Mouse (Mus musculus) layer of hippocampus, adult 8-10 months (tissue): Measurements from ENCODE around the gene Gm42906. TPM values are rescaled to one million over a fixed set of nuclear protein-coding genes. Genes with fewer than 3 reads are reported as not detected.

Experiments
- DNase-seq, 2 experiments: peaks; one replicate each; pipeline ENCODE4 v3.0.0; 2022; ENCODE audit warnings: low spot score in 2 of 2
- total RNA-seq, 4 experiments: library from RNA; stranded (reverse); gene quantifications; 2 replicates each; pipeline ENCODE4 v1.2.4; 2022

Gene Gm42906
- total RNA-seq, 4 experiments from 2014 or later, result not detected

DNA sequence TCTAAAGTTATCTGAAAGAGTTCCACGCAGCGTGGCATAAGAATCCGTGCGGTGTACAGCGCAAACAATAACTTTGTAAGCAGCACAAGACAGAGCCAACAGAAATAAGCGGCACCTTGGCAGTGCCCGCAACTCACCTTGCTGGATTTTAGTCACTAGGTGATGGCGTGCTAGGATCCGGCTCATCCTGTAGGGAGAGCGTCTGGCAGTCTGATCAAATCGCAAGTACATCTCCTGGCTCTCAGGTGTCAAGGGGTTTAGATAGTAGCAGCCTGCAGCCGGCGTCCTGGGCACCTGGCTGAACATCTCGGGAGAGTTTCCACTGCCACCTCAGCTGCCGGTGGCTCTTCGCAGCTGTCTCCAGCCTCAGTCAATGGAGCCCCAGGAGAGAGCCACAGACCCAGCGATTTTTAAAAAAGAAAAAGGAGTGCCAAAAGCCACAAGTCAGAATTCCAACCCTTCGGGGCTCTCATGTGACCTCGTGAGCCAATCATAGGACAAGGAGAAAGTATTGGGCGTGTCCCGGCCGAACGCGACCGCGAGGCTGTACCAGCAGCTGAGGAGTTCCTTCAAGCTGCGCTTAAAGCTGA, 238.1 kb downstream of the Gm42906 start:
- peak in 1 of 2 experiments; percentile 40 for DNase-seq

DNA sequence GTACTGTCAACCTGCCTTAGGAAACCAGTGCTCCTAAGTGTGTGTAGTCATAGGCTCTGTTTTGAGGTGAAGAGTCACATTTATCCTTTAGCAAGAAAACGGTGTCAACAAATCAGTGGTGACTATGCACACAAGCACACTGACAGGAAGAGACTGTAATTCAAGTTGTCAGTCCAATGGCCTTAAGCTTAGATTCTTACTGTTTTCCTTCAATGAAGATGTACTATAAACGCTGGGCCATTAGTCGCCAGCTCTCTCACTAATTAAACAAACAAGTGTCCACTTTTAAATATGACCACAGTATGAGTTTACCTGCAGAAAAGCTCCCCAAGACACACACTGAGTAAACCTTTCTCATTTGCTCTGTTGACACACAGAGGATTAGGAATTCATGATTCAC, 238.6 kb downstream of the Gm42906 start:
- DNase-seq, result no peak

DNA sequence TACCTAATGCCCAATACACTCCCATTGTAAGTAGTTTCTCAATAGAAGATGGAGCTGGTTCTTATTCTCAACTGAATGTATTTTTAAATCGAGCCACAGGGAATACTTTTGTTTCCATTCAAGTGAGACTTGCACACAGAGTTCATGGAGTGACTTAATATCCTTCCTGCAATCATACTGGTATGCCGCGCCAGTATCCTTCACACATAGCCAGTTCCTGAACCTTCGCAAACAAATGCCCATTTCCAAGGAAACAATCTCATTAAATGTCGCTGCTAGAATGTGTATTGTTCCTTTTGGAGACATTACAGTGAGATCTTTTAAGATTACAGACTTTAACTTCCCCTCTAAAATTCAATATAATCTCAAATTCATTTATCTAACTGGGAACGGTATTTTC, 239.3 kb downstream of the Gm42906 start:
- no peak for DNase-seq

DNA sequence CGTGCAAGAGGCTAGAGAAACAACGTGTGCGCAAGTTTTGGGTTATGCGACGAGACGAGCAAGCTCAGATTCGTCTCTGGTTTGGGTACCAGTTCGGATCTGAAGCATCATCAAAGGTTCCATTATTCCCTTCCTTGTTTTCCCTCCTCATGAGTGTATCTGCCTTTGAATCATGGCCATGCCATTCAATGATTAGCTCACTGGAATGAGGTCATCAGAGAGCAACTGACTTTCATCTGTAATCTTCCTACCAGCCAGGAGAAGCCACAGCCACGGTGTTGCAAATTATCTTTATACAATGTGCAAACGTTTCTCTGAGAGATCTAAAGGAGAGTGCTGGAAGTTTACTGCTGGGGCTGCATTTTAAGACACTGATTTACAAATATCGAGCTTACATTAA, 240.6 kb downstream of the Gm42906 start:
- DNase-seq, result no peak

DNA sequence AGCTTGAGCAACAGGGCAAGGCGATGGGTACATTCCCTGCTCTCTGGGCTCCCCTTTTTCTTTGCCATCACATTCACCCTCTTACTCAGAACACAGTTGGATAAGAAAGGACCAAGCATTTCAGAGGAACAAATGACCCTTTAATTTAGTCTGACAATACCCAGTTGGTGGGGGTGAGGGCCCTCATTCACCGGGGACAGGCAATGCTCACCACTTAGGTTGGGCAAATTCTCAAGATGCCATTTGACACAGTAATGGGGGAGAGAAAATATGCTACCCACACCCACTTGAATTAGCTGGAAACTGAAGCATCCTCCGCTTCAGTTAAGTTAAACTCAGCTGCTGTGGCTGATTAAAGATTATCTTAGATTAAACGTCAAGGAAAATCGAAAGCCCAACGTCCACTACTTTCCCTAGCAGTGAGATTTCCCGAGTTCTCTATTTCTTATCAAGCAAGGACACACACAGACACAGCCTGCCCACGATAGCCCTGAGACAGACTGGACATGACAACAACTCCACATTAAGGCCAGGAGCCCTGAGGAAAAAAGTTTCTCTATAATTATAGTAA, 242.6 kb downstream of the Gm42906 start:
- DNase-seq, result no peak

DNA sequence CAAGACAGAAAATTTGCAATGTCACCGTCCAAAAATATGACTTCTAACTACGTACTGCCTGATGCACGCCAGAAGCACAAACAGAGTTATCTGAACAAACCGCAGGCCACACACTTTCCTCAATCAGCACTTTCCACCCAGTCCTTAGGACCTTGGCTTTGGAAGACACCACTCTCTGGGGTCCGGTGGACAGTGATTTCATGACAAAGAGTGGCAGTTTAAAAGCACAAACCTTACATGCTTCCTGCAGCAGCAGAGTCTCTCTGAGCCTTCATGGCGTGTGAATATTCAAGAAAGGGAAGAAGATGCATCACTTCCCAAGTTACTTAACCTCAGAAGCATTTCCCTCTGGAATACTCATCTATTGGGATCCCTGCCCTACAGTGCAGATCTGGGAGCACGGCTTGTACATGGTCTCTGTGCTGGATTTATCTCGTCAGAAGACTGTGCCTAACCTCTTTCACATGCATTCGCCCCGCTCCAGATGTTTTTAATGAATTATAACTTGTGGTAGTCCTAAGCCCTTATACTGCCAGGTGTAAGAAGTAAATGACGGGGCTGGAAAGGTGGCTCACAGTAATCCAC, 244.2 kb downstream of the Gm42906 start:
- DNase-seq, result no peak

DNA sequence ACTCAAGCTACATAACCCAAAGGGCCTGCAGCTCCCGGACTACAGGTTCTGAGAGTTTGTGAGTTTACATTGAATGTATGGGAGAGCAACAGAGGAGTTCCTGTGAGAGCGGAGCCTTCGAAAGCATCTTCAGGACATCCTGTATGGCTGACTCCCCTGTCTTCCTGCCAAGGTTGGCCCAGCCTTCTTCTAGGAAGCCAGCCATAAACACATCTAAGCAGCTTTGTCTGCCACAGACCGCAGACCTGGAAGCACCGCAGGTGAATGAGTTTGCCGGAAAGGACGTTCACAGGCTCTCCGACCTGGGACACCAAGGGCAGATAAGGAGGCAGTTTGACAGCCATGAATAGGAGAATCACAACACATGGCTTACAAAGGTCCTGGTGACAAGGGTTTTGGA, 246.7 kb downstream of the Gm42906 start:
- no peak for DNase-seq

DNA sequence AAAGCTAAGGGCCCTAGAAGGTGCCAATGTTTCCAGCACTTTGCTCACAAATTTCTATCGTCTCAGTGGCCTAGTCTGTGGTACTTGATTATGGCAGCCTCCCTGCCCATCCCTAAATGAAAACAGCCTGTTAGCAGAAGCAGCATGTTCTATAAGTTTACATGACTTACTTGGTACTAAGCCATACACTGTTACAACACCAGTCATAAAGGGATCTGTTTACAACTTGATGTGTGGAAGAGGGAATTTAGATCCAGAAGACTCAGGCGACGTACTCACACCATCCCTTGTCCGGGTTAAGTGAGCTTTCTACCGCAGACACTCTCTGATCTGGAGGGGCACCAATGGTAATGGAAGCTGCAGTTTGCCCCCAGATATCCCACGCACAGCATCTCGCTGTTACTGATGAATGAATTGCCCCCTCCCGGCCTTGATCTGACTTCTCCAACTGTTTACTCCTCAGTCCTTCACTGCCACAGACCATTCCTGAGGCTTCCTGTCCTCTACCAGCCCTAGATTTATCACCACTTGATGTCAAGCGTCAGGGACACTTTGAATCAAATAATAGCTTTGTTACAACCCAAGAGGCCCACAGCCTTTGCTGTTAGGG, 247.7 kb downstream of the Gm42906 start:
- no peak for DNase-seq

DNA sequence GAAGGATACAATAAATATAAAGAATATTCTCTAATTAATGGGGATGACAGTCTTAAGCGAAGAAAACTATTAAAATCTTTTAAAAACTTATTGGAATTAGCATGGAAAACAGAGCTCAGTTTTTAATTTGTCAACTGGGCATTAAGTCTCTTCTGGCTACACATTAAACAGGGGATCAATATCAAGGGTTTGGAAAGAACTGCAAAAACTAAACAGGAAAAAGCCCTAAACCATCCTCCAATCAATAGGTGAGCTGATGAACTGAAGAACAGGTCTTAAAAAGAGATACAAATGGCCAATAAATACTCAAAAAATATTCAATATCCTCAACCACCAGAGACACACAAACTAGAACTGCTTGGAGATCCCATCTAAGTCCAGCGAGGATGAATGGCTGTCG, 250.8 kb downstream of the Gm42906 start:
- no peak for DNase-seq

DNA sequence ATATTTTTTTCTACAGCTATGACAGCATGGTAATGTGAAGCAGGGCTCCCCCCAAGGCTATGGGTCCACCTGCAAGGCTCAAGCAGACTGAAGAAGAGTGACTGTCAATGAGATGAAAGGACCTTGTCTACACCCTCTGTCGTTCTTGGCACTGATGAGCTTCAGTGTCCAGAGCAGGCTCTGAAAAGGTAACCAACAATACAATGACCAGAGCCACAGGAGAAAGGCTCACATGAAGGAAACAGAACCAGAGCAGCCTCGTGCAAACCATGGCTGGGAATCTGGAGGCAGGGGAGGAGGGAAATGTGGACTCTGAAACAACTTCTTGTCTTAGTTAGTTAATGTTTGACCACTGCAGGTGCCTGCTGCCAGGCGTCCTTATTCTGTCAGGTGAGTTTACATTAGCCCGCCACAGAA, 252.1 kb downstream of the Gm42906 start:
- no peak for DNase-seq

DNA sequence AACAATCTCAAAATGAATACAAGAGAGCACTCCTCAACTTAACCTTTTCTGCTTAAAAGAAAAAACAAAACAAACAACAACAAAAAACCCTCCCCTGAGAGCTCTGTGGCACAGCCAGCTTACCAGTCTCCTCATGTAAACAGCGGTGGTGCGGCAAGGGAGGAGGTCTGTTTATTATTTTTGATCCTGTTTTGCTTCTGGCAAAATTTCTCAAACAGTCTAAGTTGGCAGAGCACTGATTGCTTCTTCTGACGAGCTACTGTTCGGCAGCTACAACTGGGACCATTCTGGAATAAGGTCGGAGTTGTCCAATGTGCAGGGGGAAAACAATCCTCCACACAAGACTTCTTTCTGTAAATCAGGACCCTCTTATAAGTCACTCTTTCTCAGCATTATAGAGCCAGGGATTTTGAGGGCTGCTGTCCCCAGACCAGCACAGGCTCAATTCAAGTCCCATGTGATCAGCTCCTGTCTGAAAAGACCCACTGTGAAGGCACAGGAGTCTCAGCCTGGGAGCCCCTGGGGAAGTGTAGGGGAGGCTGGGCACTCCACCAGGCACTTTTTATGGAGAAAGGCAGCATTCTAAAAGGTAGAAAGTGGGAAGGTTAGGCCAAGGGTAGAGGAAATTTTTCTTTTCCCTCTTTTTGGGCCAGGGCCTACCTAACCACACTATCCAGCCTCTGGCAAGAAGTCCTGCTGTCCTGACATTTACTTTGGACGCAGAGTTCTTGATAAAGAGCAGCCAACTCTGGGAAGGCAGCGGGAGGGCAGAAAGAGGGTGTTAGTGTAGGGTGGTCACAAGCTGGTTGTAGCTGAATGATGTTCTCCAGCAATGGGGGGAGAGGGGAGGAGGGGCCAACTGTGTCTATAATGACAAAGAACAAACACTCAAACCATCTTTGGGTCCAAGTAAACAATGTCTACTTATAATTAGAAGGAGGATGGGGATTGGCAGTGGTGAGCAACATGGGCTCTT, 253.2 kb downstream of the Gm42906 start:
- DNase-seq, result peak in 1 of 2 experiments; percentile 11

DNA sequence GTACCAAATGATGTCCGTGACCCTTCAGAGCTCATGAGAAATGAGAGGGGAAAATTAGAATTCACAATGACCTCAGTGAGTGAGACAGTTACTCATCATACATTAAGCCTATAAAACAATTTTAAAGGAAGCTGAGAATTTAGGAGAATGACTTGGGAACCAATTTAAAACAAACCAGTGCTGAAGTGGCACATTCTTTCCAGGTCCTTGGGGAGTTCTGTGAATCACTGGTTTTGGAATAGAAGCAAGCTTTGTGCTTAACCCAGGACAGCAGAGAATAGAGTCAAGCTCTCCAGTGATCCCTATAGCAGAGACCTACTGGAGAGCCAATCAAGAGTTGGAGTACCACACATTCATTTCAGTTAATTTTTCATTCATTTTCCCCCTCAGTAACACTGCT, 254.2 kb downstream of the Gm42906 start:
- DNase-seq, result no peak

DNA sequence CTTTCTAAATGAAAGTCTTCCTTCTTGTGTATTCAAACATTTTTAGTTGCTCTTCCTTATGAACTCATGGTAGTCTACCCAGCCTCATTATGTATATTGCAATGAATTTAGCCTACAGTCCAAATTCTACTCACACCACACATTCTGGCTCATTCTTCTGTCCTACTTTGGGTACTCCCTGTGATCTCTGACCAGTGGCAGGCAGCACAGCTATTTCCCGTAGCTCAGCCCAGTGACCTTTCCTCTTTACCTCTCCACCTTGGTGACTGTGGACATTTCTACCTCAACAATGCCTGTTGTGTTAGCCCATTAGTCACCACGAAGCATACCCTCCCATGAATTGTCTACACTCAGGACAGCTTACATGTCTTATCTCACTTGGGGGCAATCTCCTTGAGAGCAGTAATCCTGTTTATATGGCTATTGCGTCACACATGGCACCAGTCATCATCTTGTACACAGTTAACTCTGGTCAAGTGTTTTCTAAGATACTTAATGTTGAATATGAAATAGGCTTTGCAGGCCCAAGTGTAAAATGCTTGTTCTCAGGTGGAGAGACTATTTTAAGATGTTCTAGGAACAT, 257.7 kb downstream of the Gm42906 start:
- no peak for DNase-seq

DNA sequence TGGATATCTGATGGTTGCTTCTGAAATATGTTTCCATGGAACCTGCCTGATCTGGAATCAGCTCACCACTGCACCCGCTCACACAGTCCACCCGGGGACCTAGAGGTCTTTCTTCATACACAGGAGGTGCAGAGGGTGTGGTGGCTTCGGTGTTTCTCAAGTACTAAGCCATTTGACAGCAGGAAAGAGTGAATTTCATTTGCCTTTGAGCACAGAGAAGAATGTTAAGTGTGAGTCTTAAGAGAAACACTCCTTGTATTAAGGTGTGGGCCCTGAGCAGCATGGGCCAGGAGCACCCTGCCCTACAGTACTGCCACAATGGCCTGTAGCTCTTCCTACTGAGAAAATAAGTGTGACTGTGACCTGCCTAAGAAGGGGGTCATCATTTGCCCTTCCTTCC, 259.8 kb downstream of the Gm42906 start:
- no peak for DNase-seq

DNA sequence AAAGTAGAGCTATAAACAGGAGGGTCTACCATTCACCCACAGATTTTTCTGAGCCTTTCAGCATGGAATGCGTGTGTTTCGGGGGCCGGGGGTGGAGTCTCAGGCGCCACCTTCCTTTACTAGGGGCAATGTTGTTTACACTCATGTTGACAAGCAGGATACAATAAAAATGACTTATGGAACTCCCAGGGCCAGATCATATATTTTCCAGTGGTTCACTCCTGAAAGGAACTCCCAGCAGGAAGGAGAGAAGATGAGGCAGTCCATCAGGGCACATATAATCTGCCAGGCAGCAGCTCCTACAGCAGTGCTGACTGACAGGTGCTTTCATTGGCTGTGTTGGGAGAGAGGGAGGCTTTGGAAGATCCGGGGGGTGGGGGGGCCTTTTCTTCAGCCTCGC, 260.3 kb downstream of the Gm42906 start:
- no peak for DNase-seq

DNA sequence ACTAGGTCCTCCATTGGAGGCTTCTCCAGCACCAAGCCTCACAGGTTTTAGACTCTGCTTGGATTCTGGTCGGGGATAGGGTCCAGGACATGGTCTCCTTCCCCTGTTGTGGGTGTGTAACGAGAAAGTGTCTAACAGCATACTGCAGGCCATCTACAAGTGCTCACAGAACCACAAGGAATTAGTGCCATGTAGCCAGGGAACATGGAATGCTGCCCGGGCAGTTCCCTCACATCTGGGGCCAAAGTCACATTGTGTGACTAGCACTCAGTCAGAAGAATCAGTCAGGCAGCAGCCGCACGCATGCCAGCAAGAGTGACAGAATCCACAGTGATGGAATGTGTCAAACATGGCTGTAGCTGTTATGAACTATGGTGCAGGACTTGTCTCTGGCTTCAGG, 261.7 kb downstream of the Gm42906 start:
- peak; percentile 50 to 61 for DNase-seq

DNA sequence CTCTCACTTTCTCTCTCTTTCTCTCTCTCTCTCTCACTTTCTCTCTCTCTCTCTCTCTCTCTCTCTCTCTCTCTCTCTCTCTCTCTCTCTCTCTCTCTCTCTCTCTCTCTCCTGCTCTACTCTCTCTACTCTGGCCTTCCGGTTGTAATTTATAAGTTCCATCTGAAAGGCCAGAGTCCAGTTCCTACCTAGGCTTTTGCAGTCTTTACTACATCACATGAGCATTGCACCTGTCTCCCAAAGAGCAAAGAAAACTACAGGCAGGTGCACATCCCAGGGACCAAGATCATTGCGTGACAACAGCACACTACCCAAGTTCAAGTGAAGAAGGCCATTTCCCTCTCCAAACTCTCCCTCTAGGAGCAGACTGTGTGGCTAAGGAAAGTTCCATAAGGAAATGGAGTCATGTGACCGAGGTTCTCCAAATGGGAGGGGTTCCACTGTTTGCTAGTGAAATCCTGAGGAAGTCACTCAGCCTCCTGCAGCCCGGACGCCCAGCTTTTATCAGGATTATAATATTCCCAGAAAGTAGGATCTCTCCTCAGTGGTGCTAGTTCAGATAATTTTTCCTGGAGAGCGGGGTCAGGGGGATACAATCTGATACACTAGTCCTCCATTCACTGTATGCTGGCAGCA, 262.5 kb downstream of the Gm42906 start:
- DNase-seq, result no peak

DNA sequence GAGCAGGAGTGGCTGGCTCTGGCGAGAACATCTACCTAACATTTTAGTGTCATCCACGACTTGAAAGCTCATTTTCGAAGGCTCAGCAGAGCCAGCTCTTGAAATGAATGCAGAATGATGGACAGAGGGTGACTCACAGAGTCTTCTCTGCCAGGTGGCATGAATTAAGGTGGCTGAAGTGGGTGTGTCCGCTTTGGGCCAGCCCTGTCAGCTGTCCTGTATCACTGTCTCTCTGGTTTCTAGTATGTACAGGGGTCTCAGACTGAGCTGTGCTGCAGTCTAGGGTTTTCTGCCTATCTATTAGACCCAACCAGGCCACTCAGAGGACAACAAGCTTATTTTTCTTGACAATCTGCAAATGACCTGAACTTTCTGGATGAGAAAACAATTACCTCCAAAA, 263.1 kb downstream of the Gm42906 start:
- no peak for DNase-seq

DNA sequence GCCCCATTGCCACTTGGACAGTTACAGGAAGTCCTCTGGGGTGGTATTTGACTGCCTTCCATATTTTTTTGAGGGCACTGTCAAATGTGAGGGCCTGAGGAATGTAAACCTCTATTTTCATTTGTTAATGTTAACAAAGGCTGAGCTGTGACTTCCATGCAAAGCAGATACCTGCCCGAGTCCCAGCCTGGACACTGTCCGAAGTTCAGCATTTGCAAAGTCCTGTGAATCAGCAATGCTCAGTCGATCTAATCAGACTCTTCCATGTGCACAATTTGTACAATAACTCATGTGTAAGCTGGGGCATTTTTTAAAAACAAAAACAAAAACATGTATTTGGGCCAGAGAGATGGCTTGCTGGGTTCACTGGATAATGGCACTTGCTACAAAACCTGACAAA, 265.3 kb downstream of the Gm42906 start:
- no peak for DNase-seq

DNA sequence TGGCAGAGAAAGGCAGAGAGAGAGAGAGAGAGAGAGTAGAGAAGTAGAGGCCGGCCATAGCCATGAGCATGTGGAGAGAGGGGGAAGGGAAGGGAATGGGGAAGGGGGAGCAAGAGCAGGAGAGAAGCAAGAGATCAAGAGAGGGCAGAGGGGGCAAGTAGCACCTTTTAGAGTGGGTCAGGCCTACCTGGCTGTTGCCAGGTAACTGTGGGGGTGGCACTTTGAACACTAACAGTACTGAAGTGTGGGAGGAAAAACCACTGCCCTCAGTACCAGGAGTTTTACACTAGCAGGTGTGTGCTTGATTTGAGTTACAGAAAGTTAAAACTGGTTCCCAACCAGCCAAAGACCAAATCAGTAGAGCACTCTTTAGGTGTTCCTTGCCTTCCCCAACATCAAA, 272.7 kb downstream of the Gm42906 start:
- no peak for DNase-seq

DNA sequence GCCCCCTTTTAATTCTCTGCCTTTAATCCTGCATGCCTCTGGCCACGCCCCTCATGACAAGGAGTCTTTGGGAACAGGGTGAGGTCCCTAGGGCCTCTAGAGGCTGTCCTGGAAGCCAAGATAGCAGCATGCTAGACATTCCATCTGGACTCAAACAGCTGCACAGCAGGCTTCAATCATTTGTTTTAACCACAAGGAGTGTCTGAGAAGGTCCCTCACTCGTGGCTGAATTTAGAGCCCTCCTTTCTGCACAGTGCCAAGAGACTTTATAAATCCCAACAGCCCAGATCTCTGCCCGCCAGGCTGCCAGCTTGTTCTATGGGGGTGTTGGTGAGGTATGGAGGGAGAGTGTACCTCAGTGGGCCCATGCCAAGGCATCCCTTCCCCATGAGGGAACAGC, 273.2 kb downstream of the Gm42906 start:
- DNase-seq, result no peak
